Mouse (Mus musculus): ENCODE data around the gene Pex12. TPM values are rescaled to one million over a fixed set of nuclear protein-coding genes. Genes with fewer than 3 reads are reported as not detected.
"Not testable (repeated sequence)": the region's sequence is repeated elsewhere in the genome, so short reads cannot be mapped to it uniquely, and the experiment has no call there.

The Pex12 gene
- polyA plus RNA-seq, 1 experiment from 2014 or later = 19.7 TPM

- ATAC-seq (ENCODE audit: low FRiP score, low read depth) = no peak
- H3K36me3 ChIP-seq = no peaks in the 10 kb centered on the region
- no peaks in the 10 kb centered on the region for H3K9me3 ChIP-seq
- H3K4me2 ChIP-seq (replicated peaks) = no peak overlapping the region
- H3K27me3 ChIP-seq = no peaks in the 10 kb centered on the region
- 65% methylated on average over 2 of the region's 2 CpGs for WGBS
- H3K4me3 ChIP-seq = no peak overlapping the region
- no peak overlapping the region for H3K9ac ChIP-seq (replicated peaks)
- H3K4me1 ChIP-seq = no peaks in the 10 kb centered on the region
- no peak overlapping the region for H3K27ac ChIP-seq (replicated peaks)
Measured at GRCm38 (mm10) chr11:83282084-83282483, 20.3 kb downstream of the Pex12 start.

GRCm38 (mm10) chr11:83279691-83280090 lies 22.7 kb downstream of the Pex12 start:
- Histone ChIP-seq H3K4me3 (no peak overlapping the region), H3K4me2 (replicated peaks) (no peak overlapping the region), H3K27ac (replicated peaks) (no peak overlapping the region), H3K27me3 (no peaks in the 10 kb centered on the region), H3K9ac (replicated peaks) (no peak overlapping the region), H3K4me1 (no peaks in the 10 kb centered on the region), H3K36me3 (no peaks in the 10 kb centered on the region), H3K9me3 (no peaks in the 10 kb centered on the region)
- ATAC-seq (ENCODE audit: low FRiP score, low read depth) = no peak
- 82% methylated on average over 6 of the region's 6 CpGs for WGBS

- no peak for ATAC-seq (ENCODE audit: low FRiP score, low read depth)
- Histone ChIP-seq H3K4me1 (no peaks in the 10 kb centered on the region), H3K36me3 (no peaks in the 10 kb centered on the region), H3K4me2 (replicated peaks) (no peak overlapping the region), H3K9ac (replicated peaks) (no peak overlapping the region), H3K27me3 (no peaks in the 10 kb centered on the region), H3K27ac (replicated peaks) (no peak overlapping the region), H3K9me3 (no peaks in the 10 kb centered on the region), H3K4me3 (no peak overlapping the region)
- WGBS = 85% methylated on average over 4 of the region's 4 CpGs
Measured at GRCm38 (mm10) chr11:83279024-83279423, 23.4 kb downstream of the Pex12 start.

- H3K36me3 ChIP-seq = no peaks in the 10 kb centered on the region
- H3K9me3 ChIP-seq = no peaks in the 10 kb centered on the region
- no peaks in the 10 kb centered on the region for H3K4me1 ChIP-seq
- no peak for ATAC-seq (ENCODE audit: low FRiP score, low read depth)
- WGBS = 78% methylated on average over 7 of the region's 7 CpGs
- no peak overlapping the region for H3K4me2 ChIP-seq (replicated peaks)
- H3K27ac ChIP-seq (replicated peaks) = no peak overlapping the region
- no peaks in the 10 kb centered on the region for H3K27me3 ChIP-seq
- no peak overlapping the region for H3K9ac ChIP-seq (replicated peaks)
- no peak overlapping the region for H3K4me3 ChIP-seq
Measured at GRCm38 (mm10) chr11:83276251-83276650, 26.1 kb downstream of the Pex12 start.

- WGBS = 14% methylated on average over 2 of the region's 2 CpGs
- H3K4me1 ChIP-seq = no peaks in the 10 kb centered on the region
- no peak overlapping the region for H3K4me2 ChIP-seq (replicated peaks)
- H3K4me3 ChIP-seq = no peak overlapping the region
- H3K27ac ChIP-seq (replicated peaks) = no peak overlapping the region; the same call in 1 of the 2 replicates
- no peak overlapping the region for H3K9ac ChIP-seq (replicated peaks)
- H3K9me3 ChIP-seq = no peaks in the 10 kb centered on the region
- ATAC-seq (ENCODE audit: low FRiP score, low read depth) = peak; percentile 42
- no peaks in the 10 kb centered on the region for H3K27me3 ChIP-seq
- H3K36me3 ChIP-seq = no peaks in the 10 kb centered on the region
Measured at GRCm38 (mm10) chr11:83271951-83272843, 30.2 kb downstream of the Pex12 start.

- peak overlapping the region; percentile 62 for H3K9ac ChIP-seq (replicated peaks)
- H3K27me3 ChIP-seq = no peaks in the 10 kb centered on the region
- peak overlapping the region; percentile 73 for H3K27ac ChIP-seq (replicated peaks)
- no peaks in the 10 kb centered on the region for H3K4me1 ChIP-seq
- H3K4me2 ChIP-seq (replicated peaks) = peak overlapping the region; percentile 59
- H3K4me3 ChIP-seq = peak overlapping the region; percentile 56
- peak; percentile 83 for ATAC-seq (ENCODE audit: low FRiP score, low read depth)
- H3K36me3 ChIP-seq = no peaks in the 10 kb centered on the region
- H3K9me3 ChIP-seq = no peaks in the 10 kb centered on the region
- WGBS = under 1% methylated on average over 26 of the region's 26 CpGs
Measured at GRCm38 (mm10) chr11:83271151-83271950, 31.0 kb downstream of the Pex12 start.

- Histone ChIP-seq H3K4me1 (no peaks in the 10 kb centered on the region), H3K9ac (replicated peaks) (peak overlapping the region; percentile 62), H3K27me3 (no peaks in the 10 kb centered on the region), H3K9me3 (no peaks in the 10 kb centered on the region), H3K4me3 (peak overlapping the region; percentile 56), H3K4me2 (replicated peaks) (peak overlapping the region; percentile 59), H3K27ac (replicated peaks) (peak overlapping the region; percentile 73), H3K36me3 (no peaks in the 10 kb centered on the region)
- ATAC-seq (ENCODE audit: low FRiP score, low read depth) = peak; percentile 59
- 0% methylated on average over 6 of the region's 6 CpGs for WGBS
Measured at GRCm38 (mm10) chr11:83270842-83271150, 31.6 kb downstream of the Pex12 start.

GRCm38 (mm10) chr11:83263146-83263545 lies 39.2 kb downstream of the Pex12 start:
- ATAC-seq (ENCODE audit: low FRiP score, low read depth) = no peak
- Histone ChIP-seq H3K9ac (replicated peaks) (no peak overlapping the region), H3K27me3 (no peaks in the 10 kb centered on the region), H3K9me3 (no peaks in the 10 kb centered on the region), H3K4me3 (no peak overlapping the region), H3K36me3 (no peaks in the 10 kb centered on the region), H3K4me2 (replicated peaks) (no peak overlapping the region), H3K27ac (replicated peaks) (no peak overlapping the region), H3K4me1 (no peaks in the 10 kb centered on the region)
- WGBS = 59% methylated on average over 3 of the region's 3 CpGs

GRCm38 (mm10) chr11:83262673-83263072 lies 39.7 kb downstream of the Pex12 start:
- 96% methylated on average over 1 of the region's 1 CpGs for WGBS
- ATAC-seq (ENCODE audit: low FRiP score, low read depth) = no peak

GRCm38 (mm10) chr11:83257211-83257610 lies 45.2 kb downstream of the Pex12 start:
- not testable (repeated sequence) for H3K27me3 ChIP-seq; H3K9ac ChIP-seq (replicated peaks); H3K4me1 ChIP-seq; H3K36me3 ChIP-seq; ATAC-seq (ENCODE audit: low FRiP score, low read depth); H3K27ac ChIP-seq (replicated peaks); H3K4me2 ChIP-seq (replicated peaks); H3K9me3 ChIP-seq; H3K4me3 ChIP-seq
- WGBS = 78% methylated on average over 5 of the region's 5 CpGs

More at GRCm38 (mm10) chr11:83262673-83263072, 39.7 kb downstream of the Pex12 start:
- Histone ChIP-seq H3K4me3 (no peak overlapping the region), H3K27ac (replicated peaks) (no peak overlapping the region), H3K4me2 (replicated peaks) (no peak overlapping the region), H3K9ac (replicated peaks) (no peak overlapping the region), H3K27me3 (no peaks in the 10 kb centered on the region), H3K4me1 (no peaks in the 10 kb centered on the region), H3K9me3 (no peaks in the 10 kb centered on the region), H3K36me3 (no peaks in the 10 kb centered on the region)

Measured in midbrain, embryonic 12.5 days (tissue).